Mouse (Mus musculus) embryonic facial prominence, embryonic 14.5 days (tissue): ENCODE results near the gene Hook2. TPM values are rescaled to one million over a fixed set of nuclear protein-coding genes. Genes with fewer than 3 reads are reported as not detected.

Source experiments
- polyA plus RNA-seq: library from polyadenylated mRNA; unstranded; fragments of >200 nt; fragmentation: Nextera tagmentation; extraction: Ambion mirVana; gene quantifications from 2 replicates; pipeline ENCODE4 v1.2.1, GENCODE M21; 2014

Gene Hook2
- polyA plus RNA-seq, 1 experiment from 2014 or later, result 13.1 TPM

Other genes starting within 250 kb of the Hook2 start
- 64.0 and 67.4 TPM in 2 replicates for gene Nfix, start 190.3 kb upstream of the Hook2 start, polyA plus RNA-seq
- 5.8 and 6.8 TPM in 2 replicates for gene Dand5, start 167.8 kb upstream of the Hook2 start, polyA plus RNA-seq
- 41.3 and 41.5 TPM in 2 replicates for gene Gadd45gip1, start 159.1 kb upstream of the Hook2 start, polyA plus RNA-seq
- 109 and 111 TPM in 2 replicates for gene Rad23a, start 149.9 kb upstream of the Hook2 start, polyA plus RNA-seq
- gene Calr, start 143.7 kb upstream of the Hook2 start, polyA plus RNA-seq, result 805 and 891 TPM in 2 replicates
- 67.1 and 76.5 TPM in 2 replicates for gene Farsa, start 133.6 kb upstream of the Hook2 start, polyA plus RNA-seq
- gene Syce2, start 118.5 kb upstream of the Hook2 start, polyA plus RNA-seq, result 68.5 and 71.8 TPM in 2 replicates
- gene Gcdh, start 96.7 kb upstream of the Hook2 start, polyA plus RNA-seq, result 27.3 and 33.2 TPM in 2 replicates
- 2.1 and 2.2 TPM in 2 replicates for gene Klf1, start 88.7 kb upstream of the Hook2 start, polyA plus RNA-seq
- 10.1 and 11.5 TPM in 2 replicates for gene Dnase2a, start 82.0 kb upstream of the Hook2 start, polyA plus RNA-seq
- gene Mast1, start 53.2 kb upstream of the Hook2 start, polyA plus RNA-seq, result 3.4 and 3.6 TPM in 2 replicates
- gene Rtbdn, start 43.6 kb upstream of the Hook2 start, polyA plus RNA-seq, result 0.20 TPM in 1 of 2 replicates, not detected in the other
- not detected in 2 replicates for gene Gm49661, start 21.2 kb upstream of the Hook2 start, polyA plus RNA-seq
- gene Prdx2, start 21.0 kb upstream of the Hook2 start, polyA plus RNA-seq, result 715 and 771 TPM in 2 replicates
- 73.7 and 88.9 TPM in 2 replicates for gene Rnaseh2a, start 20.8 kb upstream of the Hook2 start, polyA plus RNA-seq
- gene Junb, start 11.9 kb upstream of the Hook2 start, polyA plus RNA-seq, result 16.8 and 18.4 TPM in 2 replicates
- gene Best2, start 23.9 kb downstream of the Hook2 start, polyA plus RNA-seq, result 0.30 and 0.58 TPM in 2 replicates
- gene Asna1, start 34.7 kb downstream of the Hook2 start, polyA plus RNA-seq, result 97.3 and 101 TPM in 2 replicates
- gene Trir, start 36.2 kb downstream of the Hook2 start, polyA plus RNA-seq, result 127 and 133 TPM in 2 replicates
- gene Tnpo2, start 46.3 kb downstream of the Hook2 start, polyA plus RNA-seq, result 22.9 and 24.8 TPM in 2 replicates
- 20.9 and 25.8 TPM in 2 replicates for gene Fbxw9, start 69.5 kb downstream of the Hook2 start, polyA plus RNA-seq
- 0.68 TPM in 1 of 2 replicates, not detected in the other for gene Gm5741, start 77.4 kb downstream of the Hook2 start, polyA plus RNA-seq
- gene Dhps, start 81.2 kb downstream of the Hook2 start, polyA plus RNA-seq, result 44.0 and 49.5 TPM in 2 replicates
- 125 and 127 TPM in 2 replicates for gene Wdr83os, start 90.1 kb downstream of the Hook2 start, polyA plus RNA-seq
- gene Wdr83, start 90.7 kb downstream of the Hook2 start, polyA plus RNA-seq, result 33.1 and 38.6 TPM in 2 replicates
- gene Man2b1, start 92.7 kb downstream of the Hook2 start, polyA plus RNA-seq, result 35.3 and 35.6 TPM in 2 replicates
- gene Zfp791, start 132.5 kb downstream of the Hook2 start, polyA plus RNA-seq, result 1.6 TPM in 2 replicates
- not detected in 2 replicates for gene Cks1brt, start 161.3 kb downstream of the Hook2 start, polyA plus RNA-seq
- 0.18 TPM in 1 of 2 replicates, not detected in the other for gene Olfr371, start 235.4 kb downstream of the Hook2 start, polyA plus RNA-seq